In the genomic region with DNA sequence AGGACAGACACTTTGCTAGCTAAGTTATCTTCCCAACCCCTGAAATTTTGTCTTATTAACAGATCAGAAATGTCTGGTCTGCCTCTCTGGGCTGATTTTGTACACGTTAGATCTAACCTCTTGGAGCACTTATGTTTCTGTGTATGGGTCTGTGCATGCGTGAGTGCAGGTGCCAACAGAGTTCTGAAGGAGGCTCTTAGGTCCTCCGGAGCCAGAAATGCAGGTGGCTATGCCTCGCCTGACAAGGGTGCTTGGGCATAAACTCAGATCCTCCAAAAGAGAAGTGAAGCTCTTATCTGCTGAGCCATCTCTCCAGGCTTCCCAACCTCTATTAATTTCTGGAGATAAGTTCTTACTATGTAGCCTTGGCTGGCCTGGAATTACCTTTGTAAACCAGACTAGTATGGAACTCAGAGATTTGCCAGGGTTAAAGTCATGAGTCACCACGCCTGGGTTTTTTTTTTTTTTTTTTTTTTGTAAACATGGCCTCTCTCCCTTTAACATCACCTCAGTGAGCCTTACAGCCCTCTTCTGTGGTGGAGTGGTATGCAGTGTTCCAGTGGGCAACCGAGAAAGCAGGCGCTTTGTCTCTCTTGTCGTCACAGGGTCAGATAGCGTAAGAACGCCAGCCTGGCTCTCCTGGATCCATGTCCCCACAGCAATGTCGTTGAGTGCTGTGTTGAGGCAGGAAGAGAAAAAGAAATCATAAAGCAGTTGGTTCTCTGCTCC, we compare ENCODE assay signal across 19 mouse cellular contexts.
DNase-seq lines count a peak whose midpoint lies in the region; ATAC-seq lines count a peak whose summit lies in the region.
"Had no signal": no experiment of that assay in that cellular context is flagged by ENCODE, and none has a peak within 500 bp of the region (broad histone marks: within the 10 kb centered on the region; RNA-seq: fewer than 3 reads in every experiment).

No protein-coding gene starts in this region.

- 32% methylated on average over 11 of the region's 11 CpGs for WGBS in heart, embryonic 11.5 days (ENCODE audit: insufficient replicate concordance)
- WGBS in liver, embryonic 12.5 days (ENCODE audit: insufficient replicate concordance): 58% methylated on average over 11 of the region's 11 CpGs

- H3K4me1 ChIP-seq in heart, embryonic 11.5 days (ENCODE audit: control insufficient read depth, insufficient read depth, low read length): peaks cover 41% of the 10 kb centered on the region
- H3K4me1 ChIP-seq in liver, embryonic 12.5 days: peaks cover 46% of the 10 kb centered on the region

- DNase-seq in heart, postnatal 14 days: no peak
- DNase-seq in liver: no peak
- peak; percentile 20 to 26 for DNase-seq in thymus, postnatal 10 days (ENCODE audit: low spot score in 2 of 2)
- no peak for DNase-seq in thymus, adult 18-20 months
- DNase-seq in thymus, postnatal 4 days: peak; percentile 54
- DNase-seq in adrenal gland, adult 8-10 months: no peak
- DNase-seq: cerebellum, adult 9-10 months; kidney, adult 8-10 months; kidney, postnatal 14 days; left cerebral cortex, postnatal 4 days; right cerebral cortex, postnatal 4 days had no signal

- no peaks in the 10 kb centered on the region for H3K9me3 ChIP-seq in heart, embryonic 11.5 days (replicated peaks; ENCODE audit: control insufficient read depth, low read length)
- H3K9me3 ChIP-seq in liver, embryonic 12.5 days (replicated peaks): no peaks in the 10 kb centered on the region
- H3K9me3 ChIP-seq: embryonic facial prominence, embryonic 10.5 days; forebrain, embryonic 12.5 days; midbrain, embryonic 13.5 days; neural tube, embryonic 12.5 days had no signal

- no peaks in the 10 kb centered on the region for H3K36me3 ChIP-seq in heart, embryonic 11.5 days (ENCODE audit: control insufficient read depth, insufficient read depth, low read length)
- H3K36me3 ChIP-seq in liver, embryonic 12.5 days: no peaks in the 10 kb centered on the region
- H3K36me3 ChIP-seq: forebrain, embryonic 12.5 days; midbrain, embryonic 13.5 days; neural tube, embryonic 12.5 days had no signal

- H3K9ac ChIP-seq in heart, embryonic 11.5 days (ENCODE audit: low read depth, low read length): no peak overlapping the region
- H3K9ac ChIP-seq in liver, embryonic 12.5 days: no peak overlapping the region
- H3K9ac ChIP-seq: forebrain, embryonic 12.5 days; hindbrain, embryonic 14.5 days; midbrain, embryonic 13.5 days; neural tube, embryonic 12.5 days had no signal

- no peak for ATAC-seq in heart, embryonic 11.5 days (replicated peaks; ENCODE audit: insufficient number of reproducible peaks, low FRiP score, low TSS enrichment)
- ATAC-seq in liver, embryonic 12.5 days: peak; percentile 11; the same call in 1 of the 2 replicates
- ATAC-seq: midbrain, embryonic 13.5 days had no signal

- H3K27ac ChIP-seq in heart, embryonic 11.5 days (ENCODE audit: low read depth, low read length): peak overlapping the region; percentile 25; the same call in 1 of the 2 replicates
- H3K27ac ChIP-seq in liver, embryonic 12.5 days: peak overlapping the region; percentile 55
- H3K27ac ChIP-seq: embryonic facial prominence, embryonic 10.5 days; forebrain, embryonic 12.5 days; hindbrain, embryonic 14.5 days; left cerebral cortex, adult 2 months; midbrain, embryonic 13.5 days; neural tube, embryonic 12.5 days had no signal

- no peak overlapping the region for H3K4me3 ChIP-seq in heart, embryonic 11.5 days (ENCODE audit: low read depth, low read length)
- no peak overlapping the region for H3K4me3 ChIP-seq in liver, embryonic 12.5 days
- H3K4me3 ChIP-seq: embryonic facial prominence, embryonic 10.5 days; forebrain, embryonic 12.5 days; left cerebral cortex, adult 2 months; midbrain, embryonic 13.5 days; neural tube, embryonic 12.5 days had no signal

- no peak overlapping the region for H3K4me2 ChIP-seq in heart, embryonic 11.5 days
- peak overlapping the region; percentile 32 for H3K4me2 ChIP-seq in liver, embryonic 12.5 days
- H3K4me2 ChIP-seq: forebrain, embryonic 12.5 days; hindbrain, embryonic 14.5 days; midbrain, embryonic 13.5 days; neural tube, embryonic 12.5 days had no signal

- intact Hi-C loops in heart, postnatal 14 days (cut with DNase I): no loop called here

- H3K27me3 ChIP-seq in heart, embryonic 11.5 days (ENCODE audit: control insufficient read depth, insufficient read depth, low read length): no peaks in the 10 kb centered on the region
- H3K27me3 ChIP-seq in liver, embryonic 12.5 days (replicated peaks): no peaks in the 10 kb centered on the region
- H3K27me3 ChIP-seq: forebrain, embryonic 12.5 days; midbrain, embryonic 13.5 days; neural tube, embryonic 12.5 days had no signal

Comparison
In these comparisons a context has a peak if more than half of its experiments do, and no peak if none do; other contexts are left out.
1. DNase-seq: peak in thymus, postnatal 10 days (2 of 2) and thymus, postnatal 4 days (single experiment); none in heart, postnatal 14 days (0 of 2), liver (single experiment), thymus, adult 18-20 months (0 of 2) and adrenal gland, adult 8-10 months (single experiment).